Mouse (Mus musculus): Measurements from ENCODE around the gene Rnase1. TPM values are rescaled to one million over a fixed set of nuclear protein-coding genes. Genes with fewer than 3 reads are reported as not detected.

Gene Rnase1
- polyA plus RNA-seq, 1 experiment from 2014 or later, result 0.18 TPM

- Histone ChIP-seq H3K4me3 (ENCODE audit: low read depth, low read length) (no peak overlapping the region), H3K27me3 (replicated peaks; ENCODE audit: control insufficient read depth, insufficient read depth, low read length) (no peaks in the 10 kb centered on the region), H3K36me3 (ENCODE audit: control insufficient read depth, insufficient read depth, low read length) (no peaks in the 10 kb centered on the region), H3K27ac (ENCODE audit: low read depth, low read length) (no peak overlapping the region), H3K4me2 (ENCODE audit: low read length) (no peak overlapping the region), H3K9me3 (replicated peaks; ENCODE audit: control insufficient read depth, low read length) (no peaks in the 10 kb centered on the region), H3K4me1 (ENCODE audit: control insufficient read depth, insufficient read depth, low read length) (peaks cover 5% of the 10 kb centered on the region), H3K9ac (ENCODE audit: low read length) (no peak overlapping the region)
- WGBS, result 95% methylated on average over 4 of the region's 4 CpGs
- no peak for ATAC-seq
- DNase-seq (ENCODE audit: low spot score), result no peak
These were observed 2.1 kb downstream of the Rnase1 start for GRCm38 (mm10) chr14:51144451-51144850.

- H3K9me3 ChIP-seq (replicated peaks; ENCODE audit: control insufficient read depth, low read length), result no peaks in the 10 kb centered on the region
- no peak overlapping the region for H3K4me2 ChIP-seq (ENCODE audit: low read length)
- 84% methylated on average over 2 of the region's 2 CpGs for WGBS
- no peak overlapping the region for H3K9ac ChIP-seq (ENCODE audit: low read length)
- peaks cover 5% of the 10 kb centered on the region for H3K4me1 ChIP-seq (ENCODE audit: control insufficient read depth, insufficient read depth, low read length)
- ATAC-seq (no peak), DNase-seq (ENCODE audit: low spot score) (no peak)
- H3K27me3 ChIP-seq (replicated peaks; ENCODE audit: control insufficient read depth, insufficient read depth, low read length), result no peaks in the 10 kb centered on the region
- H3K36me3 ChIP-seq (ENCODE audit: control insufficient read depth, insufficient read depth, low read length), result no peaks in the 10 kb centered on the region
- no peak overlapping the region for H3K4me3 ChIP-seq (ENCODE audit: low read depth, low read length)
- no peak overlapping the region for H3K27ac ChIP-seq (ENCODE audit: low read depth, low read length)
These were observed 2.6 kb downstream of the Rnase1 start for GRCm38 (mm10) chr14:51143937-51144336.

GRCm38 (mm10) chr14:51143287-51143686 is 3.3 kb downstream of the Rnase1 start:
- Histone ChIP-seq H3K9me3 (replicated peaks; ENCODE audit: control insufficient read depth, low read length) (no peaks in the 10 kb centered on the region), H3K4me1 (ENCODE audit: control insufficient read depth, insufficient read depth, low read length) (peaks cover 5% of the 10 kb centered on the region), H3K4me2 (ENCODE audit: low read length) (no peak overlapping the region), H3K27ac (ENCODE audit: low read depth, low read length) (no peak overlapping the region), H3K27me3 (replicated peaks; ENCODE audit: control insufficient read depth, insufficient read depth, low read length) (no peaks in the 10 kb centered on the region), H3K9ac (ENCODE audit: low read length) (no peak overlapping the region), H3K4me3 (ENCODE audit: low read depth, low read length) (no peak overlapping the region), H3K36me3 (ENCODE audit: control insufficient read depth, insufficient read depth, low read length) (no peaks in the 10 kb centered on the region)
- WGBS, result 69% methylated on average over 4 of the region's 4 CpGs
- ATAC-seq (no peak), DNase-seq (ENCODE audit: low spot score) (peak; percentile 15)

- Histone ChIP-seq H3K27me3 (replicated peaks; ENCODE audit: control insufficient read depth, insufficient read depth, low read length) (no peaks in the 10 kb centered on the region), H3K4me1 (ENCODE audit: control insufficient read depth, insufficient read depth, low read length) (peaks cover 5% of the 10 kb centered on the region), H3K27ac (ENCODE audit: low read depth, low read length) (no peak overlapping the region), H3K4me2 (ENCODE audit: low read length) (no peak overlapping the region), H3K9me3 (replicated peaks; ENCODE audit: control insufficient read depth, low read length) (no peaks in the 10 kb centered on the region), H3K4me3 (ENCODE audit: low read depth, low read length) (no peak overlapping the region), H3K36me3 (ENCODE audit: control insufficient read depth, insufficient read depth, low read length) (no peaks in the 10 kb centered on the region), H3K9ac (ENCODE audit: low read length) (no peak overlapping the region)
- DNase-seq (ENCODE audit: low spot score), result no peak
- 88% methylated on average over 3 of the region's 3 CpGs for WGBS
- no peak for ATAC-seq
These were observed 4.0 kb downstream of the Rnase1 start for GRCm38 (mm10) chr14:51142568-51142967.

- Histone ChIP-seq H3K36me3 (ENCODE audit: control insufficient read depth, insufficient read depth, low read length) (no peaks in the 10 kb centered on the region), H3K9me3 (replicated peaks; ENCODE audit: control insufficient read depth, low read length) (no peaks in the 10 kb centered on the region), H3K4me1 (ENCODE audit: control insufficient read depth, insufficient read depth, low read length) (peaks cover 4% of the 10 kb centered on the region), H3K9ac (ENCODE audit: low read length) (no peak overlapping the region), H3K4me2 (ENCODE audit: low read length) (no peak overlapping the region), H3K4me3 (ENCODE audit: low read depth, low read length) (no peak overlapping the region), H3K27me3 (replicated peaks; ENCODE audit: control insufficient read depth, insufficient read depth, low read length) (no peaks in the 10 kb centered on the region), H3K27ac (ENCODE audit: low read depth, low read length) (no peak overlapping the region)
- 76% methylated on average over 4 of the region's 4 CpGs for WGBS
- no peak for DNase-seq (ENCODE audit: low spot score)
- no peak for ATAC-seq
These were observed 4.5 kb downstream of the Rnase1 start for GRCm38 (mm10) chr14:51142119-51142518.

- WGBS, result 79% methylated on average over 2 of the region's 2 CpGs
- H3K4me1 ChIP-seq (ENCODE audit: control insufficient read depth, insufficient read depth, low read length), result no peaks in the 10 kb centered on the region
- no peak for ATAC-seq
These were observed 6.2 kb downstream of the Rnase1 start for GRCm38 (mm10) chr14:51140342-51140741.

GRCm38 (mm10) chr14:51132372-51132771 is 14.2 kb downstream of the Rnase1 start:
- Histone ChIP-seq H3K4me1 (ENCODE audit: control insufficient read depth, insufficient read depth, low read length) (no peaks in the 10 kb centered on the region), H3K27ac (ENCODE audit: low read depth, low read length) (no peak overlapping the region), H3K4me2 (ENCODE audit: low read length) (no peak overlapping the region), H3K9me3 (replicated peaks; ENCODE audit: control insufficient read depth, low read length) (no peaks in the 10 kb centered on the region), H3K36me3 (ENCODE audit: control insufficient read depth, insufficient read depth, low read length) (no peaks in the 10 kb centered on the region), H3K9ac (ENCODE audit: low read length) (no peak overlapping the region), H3K27me3 (replicated peaks; ENCODE audit: control insufficient read depth, insufficient read depth, low read length) (no peaks in the 10 kb centered on the region), H3K4me3 (ENCODE audit: low read depth, low read length) (no peak overlapping the region)
- no peak for ATAC-seq
- DNase-seq (ENCODE audit: low spot score), result no peak
- 86% methylated on average over 4 of the region's 4 CpGs for WGBS

More at GRCm38 (mm10) chr14:51140342-51140741, 6.2 kb downstream of the Rnase1 start:
- no peak overlapping the region for H3K27ac ChIP-seq (ENCODE audit: low read depth, low read length)
- H3K4me2 ChIP-seq (ENCODE audit: low read length), result no peak overlapping the region
- H3K36me3 ChIP-seq (ENCODE audit: control insufficient read depth, insufficient read depth, low read length), result no peaks in the 10 kb centered on the region
- H3K27me3 ChIP-seq (replicated peaks; ENCODE audit: control insufficient read depth, insufficient read depth, low read length), result no peaks in the 10 kb centered on the region
- no peaks in the 10 kb centered on the region for H3K9me3 ChIP-seq (replicated peaks; ENCODE audit: control insufficient read depth, low read length)
- no peak overlapping the region for H3K4me3 ChIP-seq (ENCODE audit: low read depth, low read length)
- DNase-seq (ENCODE audit: low spot score), result peak; percentile 34
- no peak overlapping the region for H3K9ac ChIP-seq (ENCODE audit: low read length)

GRCm38 (mm10) chr14:51131086-51131815 is 15.3 kb downstream of the Rnase1 start:
- Histone ChIP-seq H3K4me1 (ENCODE audit: control insufficient read depth, insufficient read depth, low read length) (no peaks in the 10 kb centered on the region), H3K9me3 (replicated peaks; ENCODE audit: control insufficient read depth, low read length) (no peaks in the 10 kb centered on the region), H3K4me2 (ENCODE audit: low read length) (no peak overlapping the region), H3K4me3 (ENCODE audit: low read depth, low read length) (no peak overlapping the region), H3K27ac (ENCODE audit: low read depth, low read length) (no peak overlapping the region), H3K27me3 (replicated peaks; ENCODE audit: control insufficient read depth, insufficient read depth, low read length) (no peaks in the 10 kb centered on the region), H3K9ac (ENCODE audit: low read length) (no peak overlapping the region), H3K36me3 (ENCODE audit: control insufficient read depth, insufficient read depth, low read length) (no peaks in the 10 kb centered on the region)
- DNase-seq (ENCODE audit: low spot score), result no peak
- ATAC-seq, result no peak
- WGBS, result 82% methylated on average over 7 of the region's 7 CpGs

GRCm38 (mm10) chr14:51130315-51130940 is 16.2 kb downstream of the Rnase1 start:
- no peak overlapping the region for H3K9ac ChIP-seq (ENCODE audit: low read length)
- H3K4me1 ChIP-seq (ENCODE audit: control insufficient read depth, insufficient read depth, low read length), result no peaks in the 10 kb centered on the region
- H3K4me2 ChIP-seq (ENCODE audit: low read length), result no peak overlapping the region
- no peak for ATAC-seq
- no peak for DNase-seq (ENCODE audit: low spot score)
- no peaks in the 10 kb centered on the region for H3K36me3 ChIP-seq (ENCODE audit: control insufficient read depth, insufficient read depth, low read length)
- H3K27me3 ChIP-seq (replicated peaks; ENCODE audit: control insufficient read depth, insufficient read depth, low read length), result no peaks in the 10 kb centered on the region
- H3K27ac ChIP-seq (ENCODE audit: low read depth, low read length), result no peak overlapping the region
- H3K4me3 ChIP-seq (ENCODE audit: low read depth, low read length), result no peak overlapping the region
- 95% methylated on average over 9 of the region's 9 CpGs for WGBS
- H3K9me3 ChIP-seq (replicated peaks; ENCODE audit: control insufficient read depth, low read length), result no peaks in the 10 kb centered on the region

All from forebrain, embryonic 14.5 days (tissue).